Mouse (Mus musculus): ENCODE measurements around the gene Rcsd1. TPM values are rescaled to one million over a fixed set of nuclear protein-coding genes. Genes with fewer than 3 reads are reported as not detected.

The Rcsd1 gene
- total and polyA plus RNA-seq, 2 experiments from 2014 or later = 7.6 to 8.0 TPM

DNA sequence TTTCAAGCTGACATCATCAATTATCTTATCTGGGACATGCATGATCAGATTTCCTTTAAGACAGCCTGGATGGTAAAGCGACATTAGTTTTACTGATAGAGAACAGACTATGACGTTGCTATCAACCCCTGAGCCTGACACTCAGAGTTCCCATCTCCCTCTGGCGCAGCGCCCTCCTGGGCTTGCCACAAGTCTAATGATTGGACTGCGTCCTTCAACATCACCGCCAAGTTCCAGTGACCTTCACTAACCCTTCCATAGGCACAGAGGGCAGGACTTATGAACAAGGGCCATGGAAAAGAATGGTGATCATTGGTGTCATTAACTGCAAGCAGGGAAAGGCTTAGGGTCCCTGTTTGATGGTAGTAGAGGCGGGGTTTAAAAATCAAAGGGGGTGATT, 12.7 kb downstream of the Rcsd1 start:
- Histone ChIP-seq H3K27ac (ENCODE audit: low read depth, low read length) (no peak overlapping the region), H3K27me3 (ENCODE audit: insufficient read depth, low read length) (no peaks in the 10 kb centered on the region), H3K36me3 (ENCODE audit: insufficient read depth, low read length) (no peaks in the 10 kb centered on the region), H3K4me2 (ENCODE audit: low read depth, low read length, poor library complexity, severe bottlenecking) (no peak overlapping the region), H3K9me3 (ENCODE audit: low read length) (no peaks in the 10 kb centered on the region), H3K9ac (replicated peaks; ENCODE audit: low read length, poor library complexity, severe bottlenecking) (no peak overlapping the region), H3K4me3 (ENCODE audit: low read depth, low read length) (no peak overlapping the region), H3K4me1 (ENCODE audit: insufficient read depth, low read length) (no peaks in the 10 kb centered on the region)
- ATAC-seq (ENCODE audit: low FRiP score) (no peak), DNase-seq (ENCODE audit: low spot score) (no peak)
- TF ChIP-seq CTCF (IDR thresholded peaks at IDR 0.05) = no peak
- WGBS = 87% methylated on average over 7 of the region's 7 CpGs

DNA sequence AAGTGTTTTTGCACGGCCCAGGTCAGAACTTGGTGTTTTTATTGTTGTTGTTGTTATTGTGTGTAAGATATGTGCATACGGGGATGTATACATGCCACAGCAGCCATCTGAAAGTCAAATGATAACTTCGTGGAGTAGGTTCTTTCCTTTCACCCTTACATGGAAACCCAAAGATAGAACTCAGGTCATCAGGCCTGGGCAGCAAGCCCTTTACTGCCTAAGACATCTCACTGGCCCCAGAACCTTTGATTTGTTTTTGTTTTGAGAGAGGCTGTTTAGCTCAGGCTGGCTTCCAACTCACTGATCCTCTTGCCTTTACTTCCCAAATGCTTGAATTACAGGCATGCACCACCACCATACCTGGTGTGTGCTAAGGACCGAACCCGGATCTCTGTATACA, 13.5 kb downstream of the Rcsd1 start:
- H3K4me3 ChIP-seq (ENCODE audit: low read depth, low read length) = no peak overlapping the region
- no peak for ATAC-seq (ENCODE audit: low FRiP score)
- no peak for DNase-seq (ENCODE audit: low spot score)
- no peak overlapping the region for H3K9ac ChIP-seq (replicated peaks; ENCODE audit: low read length, poor library complexity, severe bottlenecking)
- TF ChIP-seq CTCF (IDR thresholded peaks at IDR 0.05) = no peak
- H3K9me3 ChIP-seq (ENCODE audit: low read length) = no peaks in the 10 kb centered on the region
- no peaks in the 10 kb centered on the region for H3K27me3 ChIP-seq (ENCODE audit: insufficient read depth, low read length)
- H3K36me3 ChIP-seq (ENCODE audit: insufficient read depth, low read length) = no peaks in the 10 kb centered on the region
- no peak overlapping the region for H3K27ac ChIP-seq (ENCODE audit: low read depth, low read length)
- 90% methylated on average over 5 of the region's 5 CpGs for WGBS
- no peak overlapping the region for H3K4me2 ChIP-seq (ENCODE audit: low read depth, low read length, poor library complexity, severe bottlenecking)
- no peaks in the 10 kb centered on the region for H3K4me1 ChIP-seq (ENCODE audit: insufficient read depth, low read length)

DNA sequence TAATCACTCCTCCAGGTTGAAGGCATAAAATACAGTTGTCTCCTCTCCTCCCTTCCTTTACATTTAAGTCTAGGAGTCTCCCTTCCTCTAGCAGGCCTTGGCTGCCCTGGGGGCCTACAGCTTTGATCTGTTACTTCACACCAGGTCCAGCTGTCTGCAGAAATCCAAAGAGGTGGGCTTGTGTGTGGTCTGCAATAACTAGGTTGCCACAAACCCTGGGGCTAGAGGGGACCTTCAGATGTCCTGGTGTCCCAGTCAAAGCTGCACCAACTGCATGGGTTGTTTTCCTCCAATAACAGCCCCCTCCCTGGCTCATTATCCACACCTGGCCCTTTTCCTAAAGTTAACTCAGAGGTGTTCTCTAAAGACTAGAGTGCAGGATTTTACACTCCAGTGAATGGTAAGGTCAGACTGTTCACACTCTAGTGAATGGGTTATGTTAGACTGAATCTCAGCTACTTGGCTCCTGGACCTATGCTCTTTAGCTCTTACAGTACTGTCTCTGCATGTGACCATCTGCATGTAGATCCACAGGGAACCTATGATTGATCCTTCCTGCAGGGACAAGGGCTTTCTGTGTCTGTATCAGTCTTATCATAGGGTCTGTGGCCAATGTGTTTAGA, 14.1 kb downstream of the Rcsd1 start:
- ATAC-seq (ENCODE audit: low FRiP score) (no peak), DNase-seq (ENCODE audit: low spot score) (no peak)
- no peak for TF ChIP-seq CTCF (IDR thresholded peaks at IDR 0.05)
- no peaks in the 10 kb centered on the region for H3K36me3 ChIP-seq (ENCODE audit: insufficient read depth, low read length)
- peaks cover 2% of the 10 kb centered on the region; the same call in 1 of the 2 replicates for H3K4me1 ChIP-seq (ENCODE audit: insufficient read depth, low read length)
- H3K4me3 ChIP-seq (ENCODE audit: low read depth, low read length) = no peak overlapping the region
- no peak overlapping the region for H3K4me2 ChIP-seq (ENCODE audit: low read depth, low read length, poor library complexity, severe bottlenecking)
- no peaks in the 10 kb centered on the region for H3K27me3 ChIP-seq (ENCODE audit: insufficient read depth, low read length)
- no peak overlapping the region for H3K9ac ChIP-seq (replicated peaks; ENCODE audit: low read length, poor library complexity, severe bottlenecking)
- H3K9me3 ChIP-seq (ENCODE audit: low read length) = no peaks in the 10 kb centered on the region
- no peak overlapping the region for H3K27ac ChIP-seq (ENCODE audit: low read depth, low read length)

DNA sequence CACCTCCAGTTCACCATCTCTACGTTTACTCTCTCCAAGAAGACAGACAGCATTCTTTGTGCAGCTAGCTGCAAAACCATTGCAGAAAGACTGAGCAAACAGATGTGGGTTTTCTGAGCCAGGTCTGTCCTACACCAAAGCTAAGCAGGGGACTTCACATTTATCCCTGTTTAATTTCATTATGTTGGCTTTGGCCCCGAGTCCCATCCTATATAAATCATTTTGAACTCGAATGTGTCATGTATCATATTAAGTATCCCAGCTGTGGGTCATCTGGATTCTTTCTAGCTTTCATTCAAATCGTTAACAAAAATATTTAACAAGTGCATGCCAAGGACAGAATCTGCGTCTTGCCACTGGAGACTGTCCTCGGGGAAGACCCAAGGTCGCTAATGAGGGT, 15.7 kb downstream of the Rcsd1 start:
- ATAC-seq (ENCODE audit: low FRiP score) = no peak
- Histone ChIP-seq H3K27ac (ENCODE audit: low read depth, low read length) (no peak overlapping the region), H3K9me3 (ENCODE audit: low read length) (no peaks in the 10 kb centered on the region), H3K4me3 (ENCODE audit: low read depth, low read length) (no peak overlapping the region), H3K9ac (replicated peaks; ENCODE audit: low read length, poor library complexity, severe bottlenecking) (no peak overlapping the region), H3K4me1 (ENCODE audit: insufficient read depth, low read length) (peaks cover 2% of the 10 kb centered on the region; the same call in 1 of the 2 replicates), H3K4me2 (ENCODE audit: low read depth, low read length, poor library complexity, severe bottlenecking) (no peak overlapping the region), H3K27me3 (ENCODE audit: insufficient read depth, low read length) (no peaks in the 10 kb centered on the region), H3K36me3 (ENCODE audit: insufficient read depth, low read length) (no peaks in the 10 kb centered on the region)
- no peak for DNase-seq (ENCODE audit: low spot score)
- TF ChIP-seq CTCF (IDR thresholded peaks at IDR 0.05) = no peak
- 64% methylated on average over 7 of the region's 7 CpGs for WGBS

DNA sequence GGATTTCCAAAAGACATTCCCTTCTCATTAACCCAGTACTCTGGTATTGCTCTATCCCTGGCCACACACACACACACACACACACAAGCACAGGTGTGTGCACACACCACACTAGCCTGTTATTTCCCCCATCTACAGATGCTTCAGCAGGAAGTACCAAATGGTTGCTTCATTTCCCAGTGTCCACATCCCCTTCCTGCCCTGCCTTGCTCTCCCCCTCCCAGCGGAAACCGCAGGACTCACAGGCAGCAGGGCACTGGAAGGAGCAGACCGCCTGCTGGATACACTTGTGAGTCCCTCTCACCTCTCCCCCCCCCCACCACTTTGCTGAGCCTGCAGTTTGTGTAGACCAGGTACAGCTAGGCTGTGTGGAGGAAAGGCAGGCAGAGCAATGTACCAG, 18.0 kb downstream of the Rcsd1 start:
- H3K4me3 ChIP-seq (ENCODE audit: low read depth, low read length) = no peak overlapping the region
- no peaks in the 10 kb centered on the region for H3K27me3 ChIP-seq (ENCODE audit: insufficient read depth, low read length)
- H3K27ac ChIP-seq (ENCODE audit: low read depth, low read length) = no peak overlapping the region
- H3K4me2 ChIP-seq (ENCODE audit: low read depth, low read length, poor library complexity, severe bottlenecking) = no peak overlapping the region
- H3K9ac ChIP-seq (replicated peaks; ENCODE audit: low read length, poor library complexity, severe bottlenecking) = no peak overlapping the region
- H3K9me3 ChIP-seq (ENCODE audit: low read length) = no peaks in the 10 kb centered on the region
- ATAC-seq (ENCODE audit: low FRiP score) = no peak
- WGBS = 40% methylated on average over 3 of the region's 3 CpGs
- DNase-seq (ENCODE audit: low spot score) = no peak
- no peaks in the 10 kb centered on the region for H3K36me3 ChIP-seq (ENCODE audit: insufficient read depth, low read length)
- H3K4me1 ChIP-seq (ENCODE audit: insufficient read depth, low read length) = peaks cover 2% of the 10 kb centered on the region; the same call in 1 of the 2 replicates
- TF ChIP-seq CTCF (IDR thresholded peaks at IDR 0.05) = no peak

DNA sequence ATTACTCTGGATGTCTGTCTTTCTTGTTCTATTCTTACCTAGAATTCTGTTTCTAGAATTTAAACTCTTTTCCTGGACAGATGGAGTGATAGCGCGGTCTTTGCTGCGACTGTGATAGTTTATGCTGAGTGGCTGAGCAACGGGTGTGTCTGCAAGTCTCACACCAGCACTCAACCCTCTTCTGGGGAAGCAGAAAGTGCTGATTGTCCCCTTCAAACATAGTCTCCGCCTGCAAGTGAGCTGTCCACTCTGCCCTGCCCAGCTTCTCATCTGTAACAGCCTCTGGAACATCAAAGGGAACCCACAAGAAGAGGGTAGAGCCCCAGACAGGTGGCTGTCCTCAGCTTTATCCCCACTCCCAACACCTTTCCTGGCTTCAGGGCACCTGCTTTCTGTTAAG, 19.7 kb downstream of the Rcsd1 start:
- Histone ChIP-seq H3K27ac (ENCODE audit: low read depth, low read length) (no peak overlapping the region), H3K27me3 (ENCODE audit: insufficient read depth, low read length) (no peaks in the 10 kb centered on the region), H3K36me3 (ENCODE audit: insufficient read depth, low read length) (no peaks in the 10 kb centered on the region), H3K9ac (replicated peaks; ENCODE audit: low read length, poor library complexity, severe bottlenecking) (no peak overlapping the region), H3K4me3 (ENCODE audit: low read depth, low read length) (no peak overlapping the region), H3K4me1 (ENCODE audit: insufficient read depth, low read length) (peaks cover 2% of the 10 kb centered on the region; the same call in 1 of the 2 replicates), H3K4me2 (ENCODE audit: low read depth, low read length, poor library complexity, severe bottlenecking) (no peak overlapping the region), H3K9me3 (ENCODE audit: low read length) (no peaks in the 10 kb centered on the region)
- no peak for ATAC-seq (ENCODE audit: low FRiP score)
- 82% methylated on average over 5 of the region's 5 CpGs for WGBS
- no peak for DNase-seq (ENCODE audit: low spot score)
- TF ChIP-seq CTCF (IDR thresholded peaks at IDR 0.05) = no peak
